Mouse (Mus musculus) hindbrain, embryonic 15.5 days (tissue): ENCODE measurements around the gene Col4a4. TPM values are rescaled to one million over a fixed set of nuclear protein-coding genes. Genes with fewer than 3 reads are reported as not detected.

Experiments used
- ATAC-seq: fragments of 200-750 bp; cut with Nextera tagmentation; 2 replicates; pipeline ENCODE4 v1.8.0; 2017; ENCODE audit warnings: low read depth, moderate number of reproducible peaks, moderate TSS enrichment; ENCODE audit not compliant: low FRiP score
- H3K27ac ChIP-seq: fragments of 300-500 bp; sonication (generic); replicated peaks from 2 replicates; pipeline ENCODE4 v1.5.1; 2015; ENCODE audit warnings: mild to moderate bottlenecking, inconsistent platforms
- H3K27me3 ChIP-seq: fragments of 300-500 bp; sonication (generic); 2 replicates; pipeline ENCODE4 v1.6.1; 2015; ENCODE audit warnings: control low read depth, inconsistent platforms
- H3K36me3 ChIP-seq: fragments of 300-500 bp; sonication (generic); 2 replicates; pipeline ENCODE4 v1.6.1; 2015; ENCODE audit warnings: control low read depth, inconsistent platforms
- H3K4me1 ChIP-seq: fragments of 300-500 bp; sonication (generic); replicated peaks from 2 replicates; pipeline ENCODE4 v1.6.1; 2015; ENCODE audit warnings: control low read depth, inconsistent platforms
- H3K4me2 ChIP-seq: fragments of 300-500 bp; sonication (generic); 2 replicates; pipeline ENCODE4 v1.6.1; 2015; ENCODE audit warnings: moderate library complexity, mild to moderate bottlenecking, inconsistent platforms
- H3K4me3 ChIP-seq: fragments of 300-500 bp; sonication (generic); 2 replicates; pipeline ENCODE4 v1.5.1; 2015; ENCODE audit warnings: mild to moderate bottlenecking, inconsistent platforms
- H3K9ac ChIP-seq: fragments of 300-500 bp; sonication (generic); 2 replicates; pipeline ENCODE4 v1.6.1; 2015; ENCODE audit warnings: inconsistent platforms
- H3K9me3 ChIP-seq: fragments of 300-500 bp; sonication (generic); 2 replicates; pipeline ENCODE4 v1.6.1; 2016; ENCODE audit warnings: control low read depth, inconsistent platforms
- WGBS: fragments of 180-500 bp; shearing (Covaris S2); methylation state at CpG from one replicate; pipeline ENCODE4 v1.1.7; 2015; 5-methylcytosine and 5-hydroxymethylcytosine counted together
- polyA plus RNA-seq: library from polyadenylated mRNA; unstranded; fragments of >200 nt; fragmentation: Nextera tagmentation; extraction: Ambion mirVana; gene quantifications from 2 replicates; pipeline ENCODE4 v1.2.1, GENCODE M21; 2015

The Col4a4 gene
- polyA plus RNA-seq, 1 experiment from 2014 or later: 0.25 TPM

- no peak overlapping the region for H3K9ac ChIP-seq
- H3K9me3 ChIP-seq: no peaks in the 10 kb centered on the region
- H3K4me3 ChIP-seq: no peak overlapping the region
- no peak overlapping the region for H3K27ac ChIP-seq
- ATAC-seq: no peak
- H3K36me3 ChIP-seq: no peaks in the 10 kb centered on the region
- no peaks in the 10 kb centered on the region for H3K27me3 ChIP-seq
- 0 out of 2 replicates have a peak, but pooled peaks cover 3% of the 10 kb centered on the region for H3K4me1 ChIP-seq
- 62% methylated on average over 4 of the region's 4 CpGs for WGBS
- H3K4me2 ChIP-seq: no peak overlapping the region
These were observed 58.7 kb downstream of the Col4a4 start for GRCm38 (mm10) chr1:82527931-82528330.

- no peak overlapping the region for H3K4me2 ChIP-seq
- WGBS: 82% methylated on average over 2 of the region's 2 CpGs
- H3K36me3 ChIP-seq: no peaks in the 10 kb centered on the region
- H3K9me3 ChIP-seq: no peaks in the 10 kb centered on the region
- no peak overlapping the region for H3K27ac ChIP-seq
- ATAC-seq: no peak
- no peaks in the 10 kb centered on the region for H3K27me3 ChIP-seq
- H3K9ac ChIP-seq: no peak overlapping the region
- H3K4me1 ChIP-seq: no peaks in the 10 kb centered on the region
- H3K4me3 ChIP-seq: no peak overlapping the region
These were observed 94.7 kb downstream of the Col4a4 start for GRCm38 (mm10) chr1:82491954-82492353.

DNA sequence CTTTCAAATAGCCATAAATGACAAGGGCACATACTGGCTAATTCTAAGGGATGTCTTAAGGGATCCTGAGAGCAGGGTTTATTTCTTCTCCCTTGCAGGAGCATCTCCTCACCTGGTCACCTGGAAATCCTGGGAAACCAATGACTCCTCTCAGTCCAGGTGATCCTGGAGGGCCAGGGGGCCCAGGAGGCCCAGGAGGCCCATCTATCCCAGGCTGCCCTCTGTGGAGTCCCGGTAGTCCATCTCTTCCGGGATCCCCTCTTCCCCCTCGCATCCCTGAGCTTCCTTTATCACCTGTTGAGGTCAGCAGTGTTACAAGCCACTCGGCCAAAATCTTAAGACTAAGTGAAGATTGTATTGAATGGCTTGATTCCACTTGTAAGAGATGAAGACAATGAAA lies 100.3 kb downstream of the Col4a4 start:
- no peak for ATAC-seq
- Histone ChIP-seq H3K4me3 (no peak overlapping the region), H3K9me3 (no peaks in the 10 kb centered on the region), H3K36me3 (no peaks in the 10 kb centered on the region), H3K9ac (no peak overlapping the region), H3K27ac (no peak overlapping the region), H3K27me3 (no peaks in the 10 kb centered on the region), H3K4me2 (no peak overlapping the region), H3K4me1 (no peaks in the 10 kb centered on the region)
- WGBS: 87% methylated on average over 4 of the region's 4 CpGs

DNA sequence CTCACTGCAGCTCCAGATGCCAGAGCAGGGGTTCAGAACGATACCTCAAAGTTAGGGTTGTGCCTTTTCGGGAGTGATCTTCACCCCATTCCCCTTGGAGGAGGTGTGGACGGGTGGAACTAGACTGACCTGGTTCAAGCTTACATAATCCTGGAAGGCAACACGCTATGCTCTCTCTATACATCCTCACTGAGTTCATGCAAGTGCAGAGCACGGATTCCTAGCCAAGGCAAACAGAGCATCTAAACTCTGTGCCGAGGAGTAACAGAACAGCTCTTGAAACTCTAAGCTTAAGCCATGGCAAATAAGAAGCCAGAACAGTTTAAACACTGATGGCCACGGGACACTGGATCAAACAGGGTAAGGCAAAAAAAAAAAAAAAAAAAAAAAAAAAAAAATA lies 104.3 kb downstream of the Col4a4 start:
- WGBS: 92% methylated on average over 7 of the region's 7 CpGs
- H3K4me1 ChIP-seq: no peaks in the 10 kb centered on the region
- H3K27me3 ChIP-seq: no peaks in the 10 kb centered on the region

GRCm38 (mm10) chr1:82479696-82480487 lies 106.8 kb downstream of the Col4a4 start:
- no peak for ATAC-seq
- Histone ChIP-seq H3K27me3 (no peaks in the 10 kb centered on the region), H3K4me2 (no peak overlapping the region), H3K27ac (no peak overlapping the region), H3K36me3 (no peaks in the 10 kb centered on the region), H3K9ac (no peak overlapping the region), H3K4me1 (peaks cover 10% of the 10 kb centered on the region), H3K9me3 (no peaks in the 10 kb centered on the region), H3K4me3 (no peak overlapping the region)
- WGBS: 87% methylated on average over 12 of the region's 12 CpGs

More for the DNA sequence above, 104.3 kb downstream of the Col4a4 start:
- Histone ChIP-seq H3K36me3 (no peaks in the 10 kb centered on the region), H3K9me3 (no peaks in the 10 kb centered on the region), H3K9ac (no peak overlapping the region), H3K4me3 (no peak overlapping the region), H3K27ac (no peak overlapping the region), H3K4me2 (no peak overlapping the region)
- no peak for ATAC-seq

GRCm38 (mm10) chr1:82476746-82477145 lies 109.9 kb downstream of the Col4a4 start:
- Histone ChIP-seq H3K9me3 (no peaks in the 10 kb centered on the region), H3K27me3 (no peaks in the 10 kb centered on the region), H3K36me3 (no peaks in the 10 kb centered on the region), H3K4me3 (no peak overlapping the region), H3K27ac (peak overlapping the region; percentile 43; the same call in 1 of the 2 replicates), H3K9ac (no peak overlapping the region), H3K4me1 (peaks cover 13% of the 10 kb centered on the region), H3K4me2 (peak overlapping the region; percentile 14; the same call in 1 of the 2 replicates)
- peak; percentile 79 for ATAC-seq
- WGBS: 10% methylated on average over 9 of the region's 9 CpGs

- Histone ChIP-seq H3K4me3 (no peak overlapping the region), H3K27me3 (no peaks in the 10 kb centered on the region), H3K9ac (no peak overlapping the region), H3K9me3 (no peaks in the 10 kb centered on the region), H3K4me2 (peak overlapping the region; percentile 14; the same call in 1 of the 2 replicates), H3K4me1 (peaks cover 13% of the 10 kb centered on the region), H3K36me3 (no peaks in the 10 kb centered on the region), H3K27ac (no peak overlapping the region; the same call in 1 of the 2 replicates)
- peak; percentile 54; the same call in 1 of the 2 replicates for ATAC-seq
- WGBS: 43% methylated on average over 11 of the region's 11 CpGs
These were observed 110.4 kb downstream of the Col4a4 start for GRCm38 (mm10) chr1:82476256-82476655.

GRCm38 (mm10) chr1:82475821-82476220 lies 110.8 kb downstream of the Col4a4 start:
- H3K4me2 ChIP-seq: peak overlapping the region; percentile 14; the same call in 1 of the 2 replicates
- H3K27ac ChIP-seq: no peak overlapping the region
- no peaks in the 10 kb centered on the region for H3K36me3 ChIP-seq
- no peaks in the 10 kb centered on the region for H3K27me3 ChIP-seq
- H3K4me1 ChIP-seq: peaks cover 13% of the 10 kb centered on the region
- WGBS: 63% methylated on average over 4 of the region's 4 CpGs
- no peak for ATAC-seq
- no peaks in the 10 kb centered on the region for H3K9me3 ChIP-seq
- H3K9ac ChIP-seq: no peak overlapping the region
- no peak overlapping the region for H3K4me3 ChIP-seq

DNA sequence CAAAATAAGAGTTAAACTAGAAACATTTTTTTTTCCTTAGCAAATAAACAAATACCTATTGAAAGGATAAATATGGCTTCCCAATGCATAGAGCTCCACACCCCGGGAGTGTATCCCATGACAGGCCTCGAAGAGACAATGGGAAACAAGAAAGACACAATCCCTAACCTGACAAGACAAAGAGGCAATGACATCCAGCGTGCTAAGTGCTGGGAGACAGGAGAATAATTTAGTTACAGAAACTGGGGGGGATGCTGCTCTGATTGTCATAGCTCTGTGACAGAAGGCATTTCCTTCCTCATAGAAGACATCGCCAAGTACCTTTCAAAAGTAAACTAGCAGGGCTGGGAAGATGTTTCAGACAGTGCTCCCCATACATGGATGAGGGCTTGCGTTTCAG lies 111.4 kb downstream of the Col4a4 start:
- H3K4me1 ChIP-seq: peaks cover 13% of the 10 kb centered on the region
- no peak overlapping the region for H3K27ac ChIP-seq
- no peaks in the 10 kb centered on the region for H3K9me3 ChIP-seq
- WGBS: 39% methylated on average over 5 of the region's 5 CpGs
- H3K36me3 ChIP-seq: no peaks in the 10 kb centered on the region
- H3K9ac ChIP-seq: no peak overlapping the region
- H3K27me3 ChIP-seq: no peaks in the 10 kb centered on the region
- H3K4me3 ChIP-seq: no peak overlapping the region
- no peak for ATAC-seq
- no peak overlapping the region for H3K4me2 ChIP-seq

DNA sequence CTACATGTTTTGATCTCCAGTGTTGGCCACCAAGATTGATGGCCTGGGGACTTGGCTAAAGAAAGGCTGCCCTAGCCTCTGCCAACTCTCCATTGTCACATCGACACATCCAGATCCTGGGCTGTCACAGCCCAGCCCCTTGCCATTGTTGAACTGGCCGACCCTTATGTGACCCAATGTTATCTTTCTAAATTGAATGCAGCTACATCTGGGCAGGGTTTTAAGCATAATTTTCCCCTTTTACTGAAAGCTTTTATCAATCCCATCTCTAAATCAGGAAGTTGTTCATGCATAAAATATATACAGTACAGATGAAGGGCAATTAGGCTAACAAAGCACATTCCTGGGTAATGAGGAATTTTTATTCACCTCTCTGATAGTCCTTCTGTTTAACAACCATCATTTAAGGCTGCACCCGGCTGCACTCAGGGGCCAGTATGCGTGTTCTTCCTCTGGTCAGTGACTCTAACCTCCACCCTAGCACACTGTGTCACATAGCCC lies 112.1 kb downstream of the Col4a4 start:
- Histone ChIP-seq H3K9ac (no peak overlapping the region), H3K4me1 (peaks cover 13% of the 10 kb centered on the region), H3K36me3 (no peaks in the 10 kb centered on the region), H3K4me2 (no peak overlapping the region), H3K9me3 (no peaks in the 10 kb centered on the region), H3K27me3 (no peaks in the 10 kb centered on the region), H3K4me3 (no peak overlapping the region), H3K27ac (no peak overlapping the region)
- no peak for ATAC-seq
- 12% methylated on average over 4 of the region's 4 CpGs for WGBS

DNA sequence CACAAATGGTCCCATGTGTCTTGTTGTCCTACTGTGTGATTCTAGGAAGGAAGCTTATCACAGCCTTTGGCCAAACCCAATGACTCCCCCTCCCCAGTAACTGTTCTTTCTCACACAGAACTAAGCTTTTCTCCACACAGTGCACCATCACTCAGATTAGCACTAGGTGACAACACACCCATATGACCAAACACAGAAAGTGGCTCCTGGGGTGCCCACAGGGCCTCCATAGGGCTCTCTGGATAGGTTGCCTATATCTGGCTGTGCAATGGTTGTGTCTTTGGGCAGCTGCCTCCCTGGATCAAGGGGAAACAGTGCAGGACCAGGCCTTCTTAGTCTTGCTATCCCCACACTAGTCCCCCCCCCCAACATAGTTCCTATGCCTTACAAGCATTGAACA lies 113.2 kb downstream of the Col4a4 start:
- ATAC-seq: no peak
- Histone ChIP-seq H3K4me2 (no peak overlapping the region), H3K36me3 (no peaks in the 10 kb centered on the region), H3K4me1 (peaks cover 13% of the 10 kb centered on the region), H3K27ac (no peak overlapping the region), H3K9me3 (no peaks in the 10 kb centered on the region), H3K4me3 (no peak overlapping the region), H3K27me3 (no peaks in the 10 kb centered on the region), H3K9ac (no peak overlapping the region)

DNA sequence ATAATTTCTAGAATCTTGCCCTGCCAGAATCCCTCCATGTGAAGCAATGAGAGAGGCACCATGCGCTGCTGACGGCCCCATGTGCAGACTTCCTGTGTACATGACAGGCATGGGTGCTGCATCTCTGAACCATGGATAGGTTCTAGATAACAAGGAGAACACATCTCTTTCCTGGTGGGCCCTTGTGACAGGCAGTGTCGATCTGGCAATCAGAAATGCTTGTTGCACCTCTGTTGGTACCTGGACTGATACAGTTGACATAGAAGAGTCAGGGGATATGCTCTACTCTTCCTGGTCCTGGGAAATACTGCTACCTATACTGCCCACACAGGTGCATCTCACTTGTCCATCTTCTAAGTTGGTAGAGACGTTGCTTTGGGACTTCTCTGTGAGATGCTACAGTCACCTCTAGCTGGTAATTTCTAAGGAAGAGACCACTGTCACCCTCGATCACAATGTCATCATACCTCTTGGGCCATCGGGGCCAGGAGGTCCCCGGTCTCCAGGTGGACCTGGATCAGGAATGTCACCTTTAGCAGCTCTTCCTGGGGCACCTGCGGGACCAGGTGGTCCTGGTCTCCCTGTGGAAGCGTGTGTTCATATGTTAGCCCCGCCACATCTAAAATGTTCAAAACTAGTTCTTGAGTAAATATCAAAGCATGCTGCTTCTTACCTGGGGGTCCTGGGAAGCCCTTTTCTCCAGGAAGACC lies 116.0 kb downstream of the Col4a4 start:
- no peak overlapping the region for H3K9ac ChIP-seq
- ATAC-seq: no peak
- H3K4me2 ChIP-seq: no peak overlapping the region
- no peaks in the 10 kb centered on the region for H3K27me3 ChIP-seq
- WGBS: 93% methylated on average over 10 of the region's 10 CpGs
- H3K4me1 ChIP-seq: peaks cover 3% of the 10 kb centered on the region
- H3K27ac ChIP-seq: no peak overlapping the region
- no peaks in the 10 kb centered on the region for H3K9me3 ChIP-seq
- no peaks in the 10 kb centered on the region for H3K36me3 ChIP-seq
- no peak overlapping the region for H3K4me3 ChIP-seq
